Mouse (Mus musculus) hematopoietic stem cell, adult 5-6 weeks (primary cell): Measurements from ENCODE around the gene Hcfc1r1. TPM values are rescaled to one million over a fixed set of nuclear protein-coding genes. Genes with fewer than 3 reads are reported as not detected.
A peak's percentile ranks its signal among the peaks of the same experiment; 100 is the strongest.

Source experiments
- ATAC-seq, 2 experiments: fragments of 125-278 bp in 1 of 2; replicated peaks in 1 of 2; 2 replicates each; pipeline ENCODE4 v1.8.0; 2016 to 2017; ENCODE audit warnings: inconsistent platforms in 2 of 2, mild to moderate bottlenecking in 2 of 2, moderate number of reproducible peaks in 2 of 2, low read depth in 1 of 2, moderate TSS enrichment in 1 of 2; ENCODE audit not compliant: low FRiP score in 2 of 2, poor library complexity in 2 of 2, severe bottlenecking in 2 of 2, insufficient read depth in 1 of 2, low TSS enrichment in 1 of 2
- total RNA-seq: library from RNA; stranded (forward); fragments of 172-1452, 232-1000 nt; gene quantifications from 2 replicates; pipeline ENCODE4 v1.2.3, GENCODE M21; 2017

Gene Hcfc1r1
- 32.0 and 33.6 TPM in 2 replicates for total RNA-seq

GRCm38 (mm10) chr17:23673424-23674073, at the start of gene Hcfc1r1, which contains the start of gene Thoc6:
Hcfc1r1 (plus strand) TSS chr17:23673596.
Thoc6 (minus strand) TSS chr17:23673882.
- peak; percentile 87 to 95 for ATAC-seq

- ATAC-seq, result no peak
Measured at GRCm38 (mm10) chr17:23627813-23628212, 45.6 kb upstream of the Hcfc1r1 start.

GRCm38 (mm10) chr17:23630195-23631020, 43.0 kb upstream of the Hcfc1r1 start:
- peak; percentile 97 to 98 for ATAC-seq

DNA sequence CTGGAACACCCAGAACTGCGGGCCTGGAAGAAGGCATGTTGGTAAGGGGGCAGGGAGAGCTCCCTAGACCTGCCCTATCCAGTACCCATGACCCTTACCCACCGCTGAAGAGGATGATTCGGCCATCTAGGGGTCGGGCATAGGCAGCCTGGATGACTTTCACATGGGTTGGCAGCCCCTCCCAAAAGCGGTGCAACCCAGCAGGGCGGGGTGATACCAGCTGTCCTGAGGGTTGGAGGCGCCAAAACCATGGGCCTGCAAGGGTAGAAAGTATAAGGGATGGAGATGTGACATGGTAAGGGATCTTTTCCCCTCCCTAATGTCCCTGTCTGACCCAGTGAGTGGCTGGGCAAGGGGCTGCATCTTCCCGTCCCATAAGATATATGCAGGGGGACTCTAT, 42.2 kb upstream of the Hcfc1r1 start:
- no peak for ATAC-seq

GRCm38 (mm10) chr17:23644613-23645495, 28.5 kb upstream of the Hcfc1r1 start, which contains the start of gene Mmp25:
Mmp25 (minus strand) TSS chr17:23645277.
- ATAC-seq, result peak; percentile 63 to 67

DNA sequence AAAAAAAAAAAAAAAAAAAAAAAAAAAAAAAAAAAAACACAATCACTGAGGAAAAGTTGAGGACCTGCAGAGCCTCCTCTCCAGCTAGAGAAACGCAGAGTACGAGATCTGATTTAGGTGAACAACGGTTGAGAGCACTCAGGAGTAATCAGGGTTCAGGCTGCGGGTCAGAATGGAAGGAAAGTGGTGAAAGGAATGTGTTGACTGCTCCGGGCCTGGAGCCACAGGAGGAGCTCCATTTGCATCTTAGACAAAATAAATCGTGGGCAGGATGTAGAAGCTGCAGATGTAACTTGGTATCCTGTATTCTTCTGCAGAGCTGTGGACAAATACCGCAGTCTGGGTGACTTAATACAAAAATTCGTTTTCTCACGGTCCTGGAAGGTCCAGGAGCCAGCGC, 27.5 kb upstream of the Hcfc1r1 start:
- no peak for ATAC-seq

DNA sequence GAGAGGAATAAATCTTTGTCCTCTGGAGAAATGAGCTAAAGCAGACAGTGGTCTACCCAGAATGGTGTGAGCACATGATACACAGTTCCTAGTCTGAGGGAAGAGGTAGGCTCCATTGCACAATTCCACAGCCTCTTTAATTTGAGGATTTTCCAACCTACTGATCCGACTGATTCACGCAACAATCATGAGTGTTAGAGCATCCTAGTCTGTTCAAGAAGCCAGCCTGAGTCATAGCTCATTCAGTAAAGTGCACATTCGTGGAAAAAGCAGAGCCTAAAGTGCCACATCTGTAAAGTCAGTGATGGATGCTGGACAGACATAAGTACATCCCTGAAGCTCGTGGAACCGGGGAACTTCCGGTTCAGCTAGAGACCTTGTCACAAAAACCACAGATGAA, 22.0 kb upstream of the Hcfc1r1 start:
- ATAC-seq, result no peak

DNA sequence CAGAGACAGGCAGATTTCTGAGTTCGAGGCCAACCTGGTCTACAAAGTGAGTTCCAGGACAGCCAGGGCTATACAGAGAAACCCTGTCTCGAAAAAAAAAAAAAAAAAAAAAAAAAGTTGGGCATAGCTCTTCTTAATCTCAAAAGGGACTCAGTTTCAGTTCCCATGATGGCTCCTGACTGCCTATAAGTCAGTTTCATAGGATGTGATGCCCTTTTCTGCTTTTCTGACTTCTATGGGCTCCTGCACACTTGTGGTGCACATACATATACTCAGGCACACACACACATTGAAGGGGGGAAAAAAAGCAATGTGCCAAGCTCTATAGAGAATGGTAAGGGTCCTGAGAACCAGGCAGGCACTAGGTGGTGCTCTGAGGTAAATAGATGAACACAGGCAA, 20.1 kb upstream of the Hcfc1r1 start:
- ATAC-seq, result no peak

GRCm38 (mm10) chr17:23654001-23654400, 19.4 kb upstream of the Hcfc1r1 start:
- ATAC-seq, result peak in 1 of 2 experiments; percentile 26; a peak in 1 of 4 replicates

DNA sequence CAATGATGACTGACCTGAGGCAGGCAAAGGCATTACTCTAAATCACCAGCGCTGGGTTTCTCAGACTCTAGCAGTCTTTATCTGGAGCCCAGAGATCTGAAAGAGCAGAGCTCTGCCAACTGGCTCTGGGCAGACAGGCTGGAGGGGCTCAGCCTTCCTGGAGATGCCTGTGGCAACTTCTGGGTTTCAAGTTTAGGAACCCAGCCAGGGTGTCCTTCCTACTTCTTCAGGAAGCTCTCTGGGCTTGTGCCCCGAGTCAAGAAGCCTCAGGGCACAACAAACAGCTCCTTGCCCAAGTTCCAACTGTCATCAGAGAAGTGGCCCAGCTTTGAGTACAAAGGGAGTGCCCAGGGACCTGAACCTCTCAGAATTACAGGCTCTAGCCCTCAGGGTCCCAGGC, 19.0 kb upstream of the Hcfc1r1 start:
- ATAC-seq, result peak; percentile 46 to 47

DNA sequence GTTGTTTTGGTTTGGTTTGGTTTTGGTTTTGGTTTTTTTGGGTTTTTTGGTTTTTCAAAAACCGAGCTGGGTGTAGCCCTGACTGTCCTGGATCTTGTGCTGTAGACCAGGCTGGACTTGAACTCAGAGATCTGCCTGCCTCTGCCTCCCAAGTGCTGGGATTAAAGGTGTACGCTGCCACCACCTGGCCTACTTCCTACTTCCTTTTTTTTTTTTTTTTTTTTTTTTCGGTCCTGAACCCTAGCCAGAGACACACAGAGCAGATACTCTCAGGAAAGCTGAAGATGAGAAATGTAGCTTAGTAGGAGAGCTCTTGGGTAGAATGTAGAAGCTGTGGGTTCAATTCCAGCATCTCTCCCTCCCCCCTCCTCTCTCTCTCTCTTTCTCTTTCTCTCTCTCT, 14.9 kb upstream of the Hcfc1r1 start:
- ATAC-seq, result no peak

- no peak; a peak in 1 of 4 replicates for ATAC-seq
Measured at GRCm38 (mm10) chr17:23660117-23660875, 13.1 kb upstream of the Hcfc1r1 start, which contains the start of gene Bicdl2. Bicdl2 (plus strand) TSS chr17:23660506.

DNA sequence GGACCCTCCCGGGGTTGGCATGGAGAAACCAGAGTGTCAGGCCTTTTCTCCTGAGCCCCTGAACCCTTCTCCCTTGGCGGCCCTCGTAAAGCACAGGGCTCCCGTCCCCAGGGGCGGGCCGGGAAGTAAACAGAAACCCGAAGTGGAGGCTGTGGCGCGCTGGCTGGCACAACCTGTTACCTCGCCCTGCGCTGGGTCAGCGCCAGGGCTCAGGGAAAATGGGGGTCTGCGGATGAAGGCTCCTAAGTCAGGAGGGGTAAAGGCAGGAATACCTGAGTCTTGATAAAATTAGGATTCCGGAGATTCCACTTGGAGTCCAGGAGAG, 12.6 kb upstream of the Hcfc1r1 start:
- peak; percentile 30 to 60; a peak in 2 of 4 replicates for ATAC-seq

GRCm38 (mm10) chr17:23661526-23661925, 11.9 kb upstream of the Hcfc1r1 start:
- peak in 1 of 2 experiments; percentile 31; a peak in 1 of 4 replicates for ATAC-seq

- peak; percentile 38 to 44; a peak in 2 of 4 replicates for ATAC-seq
Measured at GRCm38 (mm10) chr17:23664556-23665021, 8.8 kb upstream of the Hcfc1r1 start.

DNA sequence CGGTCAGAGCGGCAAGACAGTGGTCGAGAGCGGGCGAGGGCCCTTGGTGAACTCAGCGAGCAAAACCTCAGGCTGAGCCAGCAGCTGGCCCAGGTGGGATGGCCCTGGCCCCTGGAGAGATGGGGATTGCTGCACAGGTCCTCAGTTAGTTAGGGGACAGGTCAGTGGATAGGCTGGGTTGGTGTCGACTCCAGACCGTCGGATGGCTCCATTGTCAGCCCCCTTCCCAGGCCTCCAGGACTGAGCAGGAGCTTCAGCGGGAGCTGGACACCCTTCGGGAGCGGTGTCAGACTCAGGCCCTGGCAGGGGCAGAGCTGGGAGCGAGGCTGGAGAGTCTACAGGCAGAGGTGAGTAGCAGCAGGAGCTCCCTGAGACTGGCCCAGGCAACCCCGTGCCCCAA, 7.9 kb upstream of the Hcfc1r1 start:
- no peak for ATAC-seq
